Mouse (Mus musculus) thymus, adult 2 months (tissue): ENCODE results near the gene Nanp. TPM values are rescaled to one million over a fixed set of nuclear protein-coding genes. Genes with fewer than 3 reads are reported as not detected.

ENCODE experiments used
- DNase-seq: peaks from one replicate; pipeline ENCODE4 v3.0.0; 2021
- H3K27ac ChIP-seq: fragments of 200-500 bp; 2 replicates; pipeline ENCODE4 v1.5.1; 2012; ENCODE audit warnings: low read length, control low read depth; ENCODE audit not compliant: control insufficient read depth, insufficient read depth
- H3K27me3 ChIP-seq: fragments of 200-500 bp; 2 replicates; pipeline ENCODE4 v1.6.1; 2012; ENCODE audit warnings: mild to moderate bottlenecking, low read length, moderate library complexity, mixed read lengths; ENCODE audit not compliant: control insufficient read depth, insufficient read depth
- H3K36me3 ChIP-seq: fragments of 200-500 bp; 2 replicates; pipeline ENCODE4 v1.6.1; 2012; ENCODE audit warnings: mild to moderate bottlenecking, low read length, moderate library complexity; ENCODE audit not compliant: control insufficient read depth, insufficient read depth
- H3K4me1 ChIP-seq: fragments of 200-500 bp; replicated peaks from 2 replicates; pipeline ENCODE4 v1.6.1; 2012; ENCODE audit warnings: low read length; ENCODE audit not compliant: control insufficient read depth, insufficient read depth
- H3K4me3 ChIP-seq: fragments of 200-500 bp; 2 replicates; pipeline ENCODE4 v1.5.1; 2012; ENCODE audit warnings: mild to moderate bottlenecking, low read length, control low read depth, moderate library complexity; ENCODE audit not compliant: control insufficient read depth, insufficient read depth
- CTCF ChIP-seq: fragments of 200-500 bp; IDR thresholded peaks from 2 replicates; pipeline ENCODE4 v1.5.1; 2012; ENCODE audit warnings: mild to moderate bottlenecking, control low read depth, low read length, moderate library complexity, borderline replicate concordance; ENCODE audit not compliant: control insufficient read depth, poor library complexity, insufficient read depth; ENCODE audit errors: extremely low read depth
- POLR2A ChIP-seq: fragments of 200-500 bp; IDR thresholded peaks from 2 replicates; pipeline ENCODE4 v1.6.1; 2012; ENCODE audit warnings: mild to moderate bottlenecking, low read length, control low read depth, moderate library complexity; ENCODE audit not compliant: control insufficient read depth, poor library complexity, insufficient read depth; ENCODE audit errors: extremely low read depth
- WGBS: fragments of 180-500 bp; shearing (Covaris S2); methylation state at CpG from one replicate; pipeline ENCODE4 v1.1.7; 2018; 5-methylcytosine and 5-hydroxymethylcytosine counted together
- polyA plus RNA-seq: library from polyadenylated mRNA; depleted of rRNA; stranded (reverse); fragments of >200 nt; gene quantifications from 2 replicates; pipeline ENCODE4 v1.2.3, GENCODE M21; 2012

Nanp gene
- polyA plus RNA-seq, 1 experiment, result 3.0 TPM

DNA sequence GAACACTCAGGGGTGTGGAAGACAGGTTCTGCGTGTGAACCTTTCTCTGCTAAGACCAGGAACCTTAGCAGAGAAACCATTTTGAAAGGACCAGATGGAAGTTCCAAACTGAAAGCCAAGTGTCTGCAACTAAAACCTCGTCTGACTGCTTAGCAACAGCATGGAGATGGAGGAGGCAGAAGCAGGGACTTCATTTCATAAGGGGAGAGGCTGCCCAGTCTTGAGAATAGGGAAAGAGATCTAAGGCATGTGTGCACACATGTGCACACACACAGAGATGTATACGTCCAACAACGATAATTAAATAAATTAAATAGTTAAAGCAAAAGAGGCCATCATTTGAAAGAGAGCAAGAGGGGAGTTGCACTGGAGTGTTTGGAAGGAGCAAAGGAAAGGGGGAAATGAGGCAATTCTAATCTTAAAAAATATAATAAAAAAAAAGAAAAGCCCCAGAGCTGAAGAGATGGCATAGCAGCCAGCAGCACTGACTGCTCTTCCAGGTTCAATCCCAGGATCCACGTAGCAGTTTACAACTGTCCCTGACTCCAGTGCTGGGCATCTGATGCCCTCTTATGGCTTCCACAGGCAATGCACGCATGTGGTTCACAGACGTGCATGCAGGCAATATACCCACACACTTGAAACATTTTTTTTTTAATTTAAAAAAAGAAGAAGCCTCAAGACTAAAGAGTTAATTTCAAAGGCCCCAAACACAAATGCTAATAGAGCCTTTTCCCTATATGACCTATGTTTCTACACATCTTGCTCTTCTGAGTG is 38.6 kb downstream of the Nanp start:
- Histone ChIP-seq H3K36me3 (no peaks in the 10 kb centered on the region), H3K27me3 (no peaks in the 10 kb centered on the region), H3K4me1 (no peaks in the 10 kb centered on the region), H3K4me3 (no peak overlapping the region), H3K27ac (no peak overlapping the region)
- WGBS, result 61% methylated on average over 7 of the region's 7 CpGs
- TF ChIP-seq POLR2A (no peak), CTCF (no peak)
- peak; percentile 16 for DNase-seq

DNA sequence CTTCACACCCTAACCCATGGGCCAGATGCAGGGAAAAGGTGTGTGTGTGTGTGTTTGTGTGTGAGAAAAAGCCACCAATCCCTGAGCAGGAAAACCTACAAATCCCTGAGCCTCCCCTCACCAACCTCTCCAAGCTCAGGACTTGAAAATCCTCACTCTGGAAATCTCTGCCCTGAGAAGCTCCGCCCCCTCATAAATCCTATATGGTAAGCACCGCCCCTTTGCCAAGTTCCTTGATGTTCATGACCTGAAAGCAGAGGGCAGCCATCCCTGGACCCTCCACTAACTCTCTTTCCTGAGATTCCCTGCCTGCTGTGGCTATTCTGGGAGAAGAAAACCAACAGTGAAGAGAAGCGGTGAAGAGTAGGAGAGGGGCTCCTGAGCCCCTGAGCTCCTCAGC is 40.2 kb downstream of the Nanp start:
- TF ChIP-seq POLR2A (no peak), CTCF (no peak)
- Histone ChIP-seq H3K4me3 (no peak overlapping the region), H3K36me3 (no peaks in the 10 kb centered on the region), H3K27ac (no peak overlapping the region), H3K4me1 (no peaks in the 10 kb centered on the region), H3K27me3 (no peaks in the 10 kb centered on the region)
- no peak for DNase-seq
- 92% methylated on average over 3 of the region's 3 CpGs for WGBS

DNA sequence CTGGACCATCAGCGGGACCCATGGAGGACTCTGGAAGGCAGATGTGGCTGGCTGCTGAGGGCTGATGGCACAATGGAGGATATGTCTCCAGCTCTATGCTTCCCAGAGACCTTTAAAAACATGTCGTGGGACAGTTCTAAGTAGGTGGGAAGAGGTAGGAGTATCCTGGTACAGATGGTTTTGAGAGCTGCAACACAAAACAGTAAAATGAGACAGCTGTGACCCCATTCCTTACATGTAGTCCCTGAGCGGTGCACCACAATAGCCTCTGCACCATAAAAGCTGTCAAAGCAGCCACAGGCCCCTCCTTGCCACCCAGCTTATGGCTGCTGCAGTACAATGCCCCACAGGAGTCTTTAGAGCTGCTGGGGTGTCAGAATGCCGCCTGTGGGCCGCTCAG is 41.6 kb downstream of the Nanp start:
- TF ChIP-seq CTCF (no peak), POLR2A (no peak)
- WGBS, result 98% methylated on average over 5 of the region's 5 CpGs
- Histone ChIP-seq H3K27me3 (no peaks in the 10 kb centered on the region), H3K4me1 (no peaks in the 10 kb centered on the region), H3K4me3 (no peak overlapping the region), H3K27ac (no peak overlapping the region), H3K36me3 (no peaks in the 10 kb centered on the region)
- no peak for DNase-seq

DNA sequence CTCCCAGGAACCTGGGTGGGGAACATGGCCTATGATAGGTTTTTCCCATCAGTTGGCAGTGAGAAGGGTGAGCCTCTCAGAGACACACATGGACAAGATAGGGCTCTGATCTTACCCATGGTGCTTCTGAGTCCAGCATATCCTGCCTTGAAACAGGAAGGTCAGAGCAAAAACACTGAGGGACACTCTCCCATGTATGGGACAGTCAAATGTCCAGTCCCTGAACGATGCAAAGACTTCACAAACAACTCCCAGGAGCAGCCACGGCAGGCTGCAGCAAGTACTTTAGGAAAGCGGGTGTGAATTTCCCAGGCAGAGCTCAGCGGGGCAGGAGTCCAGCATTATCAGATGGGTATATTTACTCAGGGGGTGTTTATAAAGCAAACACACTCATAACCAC is 43.9 kb downstream of the Nanp start:
- Histone ChIP-seq H3K4me1 (no peaks in the 10 kb centered on the region), H3K27ac (no peak overlapping the region), H3K36me3 (no peaks in the 10 kb centered on the region), H3K4me3 (no peak overlapping the region), H3K27me3 (no peaks in the 10 kb centered on the region)
- TF ChIP-seq CTCF, result no peak
- no peak for TF ChIP-seq POLR2A
- 96% methylated on average over 4 of the region's 4 CpGs for WGBS
- no peak for DNase-seq

DNA sequence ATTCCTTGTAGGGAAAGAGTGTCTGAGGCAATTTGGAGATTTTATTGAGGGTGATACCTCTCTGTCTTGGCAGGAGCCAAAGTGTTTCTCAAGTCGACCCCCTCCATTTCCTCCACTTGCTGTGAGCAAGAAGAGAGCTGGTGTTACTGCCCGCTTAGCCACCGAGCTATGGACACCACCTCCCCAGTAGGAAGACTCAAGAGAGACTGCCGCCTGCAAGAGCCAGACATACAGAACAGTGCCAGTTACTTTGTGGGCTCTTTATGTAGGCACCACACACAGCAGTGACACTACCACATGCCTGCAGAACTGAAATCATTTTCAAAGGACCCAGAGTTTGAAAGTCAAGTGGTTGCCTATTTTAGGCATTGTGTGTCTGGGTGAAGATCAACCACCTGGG is 48.1 kb downstream of the Nanp start:
- TF ChIP-seq POLR2A, result no peak
- WGBS, result 88% methylated on average over 4 of the region's 4 CpGs
- Histone ChIP-seq H3K27me3 (no peaks in the 10 kb centered on the region), H3K4me1 (no peaks in the 10 kb centered on the region), H3K4me3 (no peak overlapping the region), H3K36me3 (no peaks in the 10 kb centered on the region), H3K27ac (no peak overlapping the region)
- DNase-seq, result no peak

DNA sequence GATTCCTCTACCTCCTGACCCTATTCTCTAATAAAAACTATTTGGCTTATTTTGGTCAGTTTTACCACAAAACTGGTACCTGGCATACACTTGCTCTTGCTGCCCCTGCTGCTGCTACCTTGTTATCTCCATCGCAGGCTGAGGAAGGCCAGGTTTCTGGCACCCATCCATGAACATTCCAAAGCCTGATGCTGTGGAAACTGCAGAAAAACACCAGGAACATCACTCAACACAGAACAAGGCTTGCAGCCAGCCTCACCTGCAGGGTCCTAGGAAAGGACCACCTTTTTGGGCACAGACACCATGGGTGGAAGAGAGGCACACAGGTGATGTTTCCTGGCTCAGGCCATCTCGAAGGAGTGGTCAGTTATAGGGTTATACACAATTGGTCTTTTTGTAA is 48.7 kb downstream of the Nanp start:
- no peak overlapping the region for H3K27ac ChIP-seq
- no peaks in the 10 kb centered on the region for H3K36me3 ChIP-seq
- no peaks in the 10 kb centered on the region for H3K4me1 ChIP-seq
- no peaks in the 10 kb centered on the region for H3K27me3 ChIP-seq
- DNase-seq, result no peak
- H3K4me3 ChIP-seq, result no peak overlapping the region
- 81% methylated on average over 2 of the region's 2 CpGs for WGBS
- TF ChIP-seq CTCF, result no peak
- TF ChIP-seq POLR2A, result no peak

DNA sequence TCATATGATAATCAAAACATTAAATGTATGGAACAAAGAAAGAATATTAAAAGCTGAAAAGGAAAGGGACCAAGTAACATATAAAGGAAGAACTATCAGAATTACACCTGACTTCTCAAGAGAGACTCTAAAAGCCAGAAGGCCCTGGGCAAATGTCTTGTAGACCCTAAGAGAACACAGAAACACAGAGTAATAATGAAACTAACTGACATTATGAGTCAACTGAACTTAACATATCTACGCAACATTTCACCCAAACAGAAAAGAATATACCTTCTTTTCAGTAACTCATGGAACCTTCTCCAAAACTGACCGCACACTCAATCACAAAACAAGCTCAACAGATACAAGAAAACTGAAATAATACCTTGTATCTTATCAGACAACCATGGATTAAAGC is 53.8 kb downstream of the Nanp start:
- no peaks in the 10 kb centered on the region for H3K4me1 ChIP-seq
- no peak overlapping the region for H3K4me3 ChIP-seq
- no peaks in the 10 kb centered on the region for H3K27me3 ChIP-seq
- H3K36me3 ChIP-seq, result no peaks in the 10 kb centered on the region
- TF ChIP-seq POLR2A, result no peak
- no peak for TF ChIP-seq CTCF
- H3K27ac ChIP-seq, result no peak overlapping the region
- DNase-seq, result no peak
- WGBS, result 99% methylated on average over 2 of the region's 2 CpGs
